Mouse (Mus musculus) stomach, embryonic 16.5 days (tissue): ENCODE data around the gene Gm17190. TPM values are rescaled to one million over a fixed set of nuclear protein-coding genes. Genes with fewer than 3 reads are reported as not detected.
"Not testable (repeated sequence)": the region's sequence is repeated elsewhere in the genome, so short reads cannot be mapped to it uniquely, and the experiment has no call there.

ENCODE experiments used
- ATAC-seq: fragments of 200-750 bp; cut with Nextera tagmentation; 2 replicates; pipeline ENCODE4 v1.8.0; 2017; ENCODE audit warnings: moderate number of reproducible peaks, moderate TSS enrichment; ENCODE audit not compliant: insufficient read depth, low FRiP score
- H3K27ac ChIP-seq: fragments of 300-500 bp; sonication (generic); 2 replicates; pipeline ENCODE4 v1.5.1; 2014; ENCODE audit warnings: low read length
- H3K27me3 ChIP-seq: fragments of 300-500 bp; sonication (generic); 2 replicates; pipeline ENCODE4 v1.6.1; 2014; ENCODE audit warnings: low read length, control low read depth, mixed read lengths; ENCODE audit not compliant: control insufficient read depth, insufficient read depth
- H3K36me3 ChIP-seq: fragments of 300-500 bp; sonication (generic); 2 replicates; pipeline ENCODE4 v1.6.1; 2014; ENCODE audit warnings: low read length; ENCODE audit not compliant: control insufficient read depth, insufficient read depth
- H3K4me1 ChIP-seq: fragments of 300-500 bp; sonication (generic); 2 replicates; pipeline ENCODE4 v1.6.1; 2014; ENCODE audit warnings: low read length, control low read depth, mixed read lengths; ENCODE audit not compliant: control insufficient read depth, insufficient read depth
- H3K4me2 ChIP-seq: fragments of 300-500 bp; sonication (generic); 2 replicates; pipeline ENCODE4 v1.6.1; 2014; ENCODE audit warnings: low read depth, low read length, mixed read lengths
- H3K4me3 ChIP-seq: fragments of 300-500 bp; sonication (generic); replicated peaks from 2 replicates; pipeline ENCODE4 v1.5.1; 2014; ENCODE audit warnings: mild to moderate bottlenecking, low read length
- H3K9ac ChIP-seq: fragments of 300-500 bp; sonication (generic); 2 replicates; pipeline ENCODE4 v1.6.1; 2014; ENCODE audit warnings: low read length
- H3K9me3 ChIP-seq: fragments of 300-500 bp; sonication (generic); replicated peaks from 2 replicates; pipeline ENCODE4 v1.6.1; 2016; ENCODE audit warnings: low read length, control low read depth; ENCODE audit not compliant: control insufficient read depth
- WGBS: fragments of 180-500 bp; shearing (Covaris S2); extraction: QIAGEN DNeasy Blood & Tissue Kit; methylation state at CpG from one replicate; pipeline ENCODE4 v1.1.7; 2014; 5-methylcytosine and 5-hydroxymethylcytosine counted together
- polyA plus RNA-seq: library from polyadenylated mRNA; unstranded; fragments of >200 nt; fragmentation: Nextera tagmentation; extraction: Ambion mirVana; gene quantifications from 2 replicates; pipeline ENCODE4 v1.2.1, GENCODE M21; 2015

Gene Gm17190
- polyA plus RNA-seq, result not detected in 2 replicates

- H3K36me3 ChIP-seq, H3K9ac ChIP-seq, H3K27ac ChIP-seq, H3K4me3 ChIP-seq, H3K27me3 ChIP-seq, H3K9me3 ChIP-seq, H3K4me2 ChIP-seq, H3K4me1 ChIP-seq, ATAC-seq: not testable (repeated sequence)
- WGBS, result 85% methylated on average over 1 of the region's 1 CpGs
Observed at GRCm38 (mm10) chr13:96081754-96082153, at the start of gene Gm17190. Gene Gm17190, plus strand, starts transcription at chr13:96082054.

- Histone ChIP-seq H3K36me3 (no peaks in the 10 kb centered on the region), H3K4me3 (no peak overlapping the region), H3K4me2 (no peak overlapping the region), H3K9ac (no peak overlapping the region), H3K4me1 (no peaks in the 10 kb centered on the region), H3K9me3 (no peaks in the 10 kb centered on the region; the same call in 1 of the 2 replicates), H3K27ac (no peak overlapping the region), H3K27me3 (no peaks in the 10 kb centered on the region)
- WGBS, result 55% methylated on average over 1 of the region's 1 CpGs
- no peak for ATAC-seq
Observed at GRCm38 (mm10) chr13:96039536-96039935, 42.3 kb upstream of the Gm17190 start.

- Histone ChIP-seq H3K36me3 (no peaks in the 10 kb centered on the region), H3K4me2 (no peak overlapping the region), H3K9me3 (no peaks in the 10 kb centered on the region; the same call in 1 of the 2 replicates), H3K9ac (no peak overlapping the region), H3K4me1 (no peaks in the 10 kb centered on the region), H3K27me3 (no peaks in the 10 kb centered on the region), H3K27ac (no peak overlapping the region), H3K4me3 (no peak overlapping the region)
- 64% methylated on average over 11 of the region's 11 CpGs for WGBS
- ATAC-seq, result no peak
Observed at GRCm38 (mm10) chr13:96040275-96041042, 41.4 kb upstream of the Gm17190 start.

- no peaks in the 10 kb centered on the region for H3K36me3 ChIP-seq
- H3K4me2 ChIP-seq, result no peak overlapping the region
- no peaks in the 10 kb centered on the region for H3K27me3 ChIP-seq
- no peak overlapping the region for H3K4me3 ChIP-seq
- H3K9me3 ChIP-seq, result no peaks in the 10 kb centered on the region; the same call in 1 of the 2 replicates
- H3K27ac ChIP-seq, result no peak overlapping the region
- H3K4me1 ChIP-seq, result no peaks in the 10 kb centered on the region
- 63% methylated on average over 5 of the region's 5 CpGs for WGBS
- H3K9ac ChIP-seq, result no peak overlapping the region
- ATAC-seq, result no peak
Observed at GRCm38 (mm10) chr13:96045396-96045795, 36.5 kb upstream of the Gm17190 start.

- no peak for ATAC-seq
- Histone ChIP-seq H3K9me3 (no peaks in the 10 kb centered on the region), H3K36me3 (no peaks in the 10 kb centered on the region), H3K27me3 (no peaks in the 10 kb centered on the region), H3K4me3 (no peak overlapping the region), H3K4me2 (no peak overlapping the region), H3K4me1 (no peaks in the 10 kb centered on the region), H3K27ac (no peak overlapping the region), H3K9ac (no peak overlapping the region)
- 78% methylated on average over 3 of the region's 3 CpGs for WGBS
Observed at GRCm38 (mm10) chr13:96052755-96053154, 29.1 kb upstream of the Gm17190 start.

GRCm38 (mm10) chr13:96073555-96073954 is 8.3 kb upstream of the Gm17190 start:
- H3K27me3 ChIP-seq, result no peaks in the 10 kb centered on the region
- H3K4me1 ChIP-seq, result no peaks in the 10 kb centered on the region
- H3K36me3 ChIP-seq, result no peaks in the 10 kb centered on the region
- H3K27ac ChIP-seq, result no peak overlapping the region
- H3K9me3 ChIP-seq, result no peaks in the 10 kb centered on the region
- H3K4me3 ChIP-seq, result no peak overlapping the region
- WGBS, result 47% methylated on average over 8 of the region's 8 CpGs
- H3K4me2 ChIP-seq, result no peak overlapping the region
- H3K9ac ChIP-seq, result no peak overlapping the region
- no peak for ATAC-seq

GRCm38 (mm10) chr13:96081276-96081675 is 578 bp upstream of the Gm17190 start, which contains the start of gene Gm20075:
Gene Gm20075, minus strand, starts transcription at chr13:96081376.
- H3K27ac ChIP-seq, H3K4me3 ChIP-seq, H3K4me2 ChIP-seq, H3K36me3 ChIP-seq, H3K27me3 ChIP-seq, ATAC-seq, H3K4me1 ChIP-seq, H3K9ac ChIP-seq, H3K9me3 ChIP-seq: not testable (repeated sequence)
- 89% methylated on average over 3 of the region's 3 CpGs for WGBS

- H3K36me3 ChIP-seq, result no peaks in the 10 kb centered on the region
Observed at GRCm38 (mm10) chr13:96085581-96086302, 3.9 kb downstream of the Gm17190 start.

GRCm38 (mm10) chr13:96090929-96091328 is 9.1 kb downstream of the Gm17190 start:
- ATAC-seq, result no peak
- WGBS, result 69% methylated on average over 4 of the region's 4 CpGs

More at GRCm38 (mm10) chr13:96085581-96086302, 3.9 kb downstream of the Gm17190 start:
- Histone ChIP-seq H3K4me3 (no peak overlapping the region), H3K4me2 (no peak overlapping the region), H3K27ac (no peak overlapping the region), H3K4me1 (no peaks in the 10 kb centered on the region), H3K9me3 (no peaks in the 10 kb centered on the region), H3K27me3 (no peaks in the 10 kb centered on the region), H3K9ac (no peak overlapping the region)
- no peak for ATAC-seq
- WGBS, result 71% methylated on average over 7 of the region's 7 CpGs

More at GRCm38 (mm10) chr13:96090929-96091328, 9.1 kb downstream of the Gm17190 start:
- H3K36me3 ChIP-seq, result no peaks in the 10 kb centered on the region
- H3K4me3 ChIP-seq, result no peak overlapping the region
- no peaks in the 10 kb centered on the region for H3K27me3 ChIP-seq
- H3K4me2 ChIP-seq, result no peak overlapping the region
- H3K27ac ChIP-seq, result no peak overlapping the region
- H3K9ac ChIP-seq, result no peak overlapping the region
- no peaks in the 10 kb centered on the region for H3K4me1 ChIP-seq
- no peaks in the 10 kb centered on the region for H3K9me3 ChIP-seq
